Mouse (Mus musculus) midbrain, embryonic 11.5 days (tissue): ENCODE results near the gene Tbc1d32. TPM values are rescaled to one million over a fixed set of nuclear protein-coding genes. Genes with fewer than 3 reads are reported as not detected.
"Not testable (repeated sequence)": the region's sequence is repeated elsewhere in the genome, so short reads cannot be mapped to it uniquely, and the experiment has no call there.

Source experiments
- ATAC-seq: fragments of 200-750 bp; cut with Nextera tagmentation; 2 replicates; pipeline ENCODE4 v1.8.0; 2017; ENCODE audit warnings: moderate TSS enrichment, moderate library complexity; ENCODE audit not compliant: low FRiP score
- DNase-seq: peaks from one replicate; pipeline ENCODE4 v3.0.0; 2015; ENCODE audit warnings: low spot score; ENCODE audit errors: missing footprints
- H3K27ac ChIP-seq: fragments of 300-500 bp; sonication (generic); 2 replicates; pipeline ENCODE4 v1.5.1; 2014; ENCODE audit warnings: low read depth, low read length
- H3K27me3 ChIP-seq: fragments of 300-500 bp; sonication (generic); 2 replicates; pipeline ENCODE4 v1.6.1; 2014; ENCODE audit warnings: mild to moderate bottlenecking, low read length, moderate library complexity, mixed read lengths; ENCODE audit not compliant: control insufficient read depth, insufficient read depth
- H3K36me3 ChIP-seq: fragments of 300-500 bp; sonication (generic); 2 replicates; pipeline ENCODE4 v1.6.1; 2014; ENCODE audit warnings: mild to moderate bottlenecking, low read length, moderate library complexity, mixed read lengths; ENCODE audit not compliant: control insufficient read depth, insufficient read depth
- H3K4me1 ChIP-seq: fragments of 300-500 bp; sonication (generic); 2 replicates; pipeline ENCODE4 v1.6.1; 2014; ENCODE audit warnings: low read length; ENCODE audit not compliant: control insufficient read depth, insufficient read depth
- H3K4me2 ChIP-seq: fragments of 300-500 bp; sonication (generic); 2 replicates; pipeline ENCODE4 v1.6.1; 2014; ENCODE audit warnings: mild to moderate bottlenecking, moderate library complexity
- H3K4me3 ChIP-seq: fragments of 300-500 bp; sonication (generic); 2 replicates; pipeline ENCODE4 v1.5.1; 2014; ENCODE audit warnings: low read depth, low read length
- H3K9ac ChIP-seq: fragments of 300-500 bp; sonication (generic); 2 replicates; pipeline ENCODE4 v1.6.1; 2014; ENCODE audit warnings: low read length
- H3K9me3 ChIP-seq: fragments of 300-500 bp; sonication (generic); 2 replicates; pipeline ENCODE4 v1.6.1; 2016; ENCODE audit warnings: low read length; ENCODE audit not compliant: control insufficient read depth
- WGBS: fragments of 180-500 bp; shearing (Covaris S2); extraction: QIAGEN DNeasy Blood & Tissue Kit; methylation state at CpG from one replicate; pipeline ENCODE4 v1.1.7; 2014; 5-methylcytosine and 5-hydroxymethylcytosine counted together
- polyA plus RNA-seq: library from polyadenylated mRNA; unstranded; fragments of >200 nt; fragmentation: Nextera tagmentation; extraction: Ambion mirVana; gene quantifications from 2 replicates; pipeline ENCODE4 v1.2.1, GENCODE M21; 2014

Gene Tbc1d32
- polyA plus RNA-seq, 1 experiment from 2014 or later, result 3.8 TPM

- H3K27me3 ChIP-seq, result no peaks in the 10 kb centered on the region
- no peak overlapping the region for H3K4me3 ChIP-seq
- no peak overlapping the region for H3K27ac ChIP-seq
- H3K4me1 ChIP-seq, result no peaks in the 10 kb centered on the region
- H3K9me3 ChIP-seq, result no peaks in the 10 kb centered on the region
- H3K9ac ChIP-seq, result no peak overlapping the region
- H3K4me2 ChIP-seq, result no peak overlapping the region
- no peaks in the 10 kb centered on the region for H3K36me3 ChIP-seq
- ATAC-seq (no peak), DNase-seq (no peak)
- WGBS, result 92% methylated on average over 1 of the region's 1 CpGs
Measured at GRCm38 (mm10) chr10:56181727-56182126, 46.8 kb downstream of the Tbc1d32 start.

GRCm38 (mm10) chr10:56173184-56173583 is 55.3 kb downstream of the Tbc1d32 start:
- WGBS, result 93% methylated on average over 5 of the region's 5 CpGs

DNA sequence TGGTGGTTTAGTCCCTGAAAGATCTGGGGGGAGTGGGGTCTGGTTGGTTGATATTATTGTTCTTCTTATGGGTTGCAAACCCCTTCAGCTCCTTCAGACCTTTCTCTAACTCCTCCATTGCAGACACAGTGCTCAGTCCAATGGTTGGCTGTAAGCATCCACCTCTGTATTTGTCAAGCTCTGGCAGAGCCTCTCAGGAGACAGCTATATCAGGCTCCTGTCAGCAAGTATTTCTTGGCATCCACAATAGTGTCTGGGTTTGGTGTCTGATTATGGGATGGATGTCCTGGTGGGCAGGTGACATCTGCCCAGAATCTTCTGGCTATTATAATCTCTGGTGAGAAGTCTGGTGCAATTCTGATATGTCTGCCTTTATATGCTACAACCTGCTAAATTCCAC is 60.8 kb downstream of the Tbc1d32 start:
- not testable (repeated sequence) for H3K9me3 ChIP-seq, H3K4me2 ChIP-seq, H3K27ac ChIP-seq, ATAC-seq, H3K9ac ChIP-seq, H3K4me3 ChIP-seq, DNase-seq, H3K4me1 ChIP-seq, H3K36me3 ChIP-seq, H3K27me3 ChIP-seq

More at GRCm38 (mm10) chr10:56173184-56173583, 55.3 kb downstream of the Tbc1d32 start:
- Histone ChIP-seq H3K27me3 (no peaks in the 10 kb centered on the region), H3K27ac (no peak overlapping the region), H3K36me3 (no peaks in the 10 kb centered on the region), H3K9me3 (no peaks in the 10 kb centered on the region), H3K4me1 (no peaks in the 10 kb centered on the region), H3K9ac (no peak overlapping the region), H3K4me2 (no peak overlapping the region), H3K4me3 (no peak overlapping the region)
- no peak for DNase-seq
- ATAC-seq, result no peak

DNA sequence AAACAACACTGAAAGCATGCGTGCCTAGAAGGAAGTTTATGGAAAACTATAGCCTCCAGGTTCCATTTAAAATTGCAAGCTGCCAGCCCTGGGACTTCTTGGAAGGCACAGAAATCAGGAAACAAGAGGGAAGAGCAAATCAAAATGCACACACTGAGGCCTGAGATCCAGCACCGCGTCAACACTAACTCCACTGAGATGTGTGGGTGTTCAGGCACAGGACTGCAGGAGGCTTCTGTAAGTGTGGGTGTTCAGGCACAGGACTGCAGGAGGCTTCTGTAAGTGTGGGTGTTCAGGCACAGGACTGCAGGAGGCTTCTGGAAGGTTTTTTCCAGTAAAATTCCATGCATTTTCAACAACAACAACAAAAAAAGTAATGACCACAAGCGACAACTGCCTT is 62.7 kb downstream of the Tbc1d32 start:
- DNase-seq, result no peak
- H3K27ac ChIP-seq, result no peak overlapping the region
- WGBS, result 82% methylated on average over 4 of the region's 4 CpGs
- no peaks in the 10 kb centered on the region for H3K4me1 ChIP-seq
- no peaks in the 10 kb centered on the region for H3K9me3 ChIP-seq
- no peak overlapping the region for H3K4me3 ChIP-seq
- H3K9ac ChIP-seq, result no peak overlapping the region
- H3K4me2 ChIP-seq, result no peak overlapping the region
- H3K36me3 ChIP-seq, result no peaks in the 10 kb centered on the region
- no peak for ATAC-seq
- H3K27me3 ChIP-seq, result no peaks in the 10 kb centered on the region

DNA sequence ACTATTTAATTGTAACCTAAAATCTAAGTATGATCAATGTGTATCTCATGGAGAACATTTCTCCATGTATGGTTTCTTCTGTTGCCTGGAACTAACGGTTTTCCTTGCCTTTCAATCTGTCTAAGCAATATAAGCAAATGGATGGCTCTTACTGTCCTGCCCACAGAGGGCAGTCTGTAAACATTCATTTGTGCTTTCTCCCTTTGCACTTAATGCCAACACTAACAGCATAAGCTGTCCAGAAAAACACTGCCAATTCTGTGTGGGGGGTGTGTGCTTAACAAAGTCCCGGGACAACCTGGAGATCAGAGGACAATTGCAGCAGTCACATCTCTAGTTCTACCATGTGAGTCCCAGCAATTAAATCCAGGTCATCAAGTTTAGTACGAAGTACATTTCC is 64.1 kb downstream of the Tbc1d32 start:
- DNase-seq, result no peak
- no peaks in the 10 kb centered on the region for H3K36me3 ChIP-seq
- H3K9me3 ChIP-seq, result no peaks in the 10 kb centered on the region
- H3K27me3 ChIP-seq, result no peaks in the 10 kb centered on the region
- H3K27ac ChIP-seq, result no peak overlapping the region
- no peaks in the 10 kb centered on the region for H3K4me1 ChIP-seq
- no peak overlapping the region for H3K4me2 ChIP-seq
- no peak for ATAC-seq
- H3K9ac ChIP-seq, result no peak overlapping the region
- 80% methylated on average over 3 of the region's 3 CpGs for WGBS
- H3K4me3 ChIP-seq, result no peak overlapping the region

GRCm38 (mm10) chr10:56158748-56159147 is 69.7 kb downstream of the Tbc1d32 start:
- peak; percentile 61 for ATAC-seq
- H3K27ac ChIP-seq, result no peak overlapping the region
- H3K36me3 ChIP-seq, result no peaks in the 10 kb centered on the region
- no peaks in the 10 kb centered on the region for H3K4me1 ChIP-seq
- no peak overlapping the region for H3K4me2 ChIP-seq
- H3K4me3 ChIP-seq, result no peak overlapping the region
- no peak overlapping the region for H3K9ac ChIP-seq
- no peak for DNase-seq
- H3K27me3 ChIP-seq, result no peaks in the 10 kb centered on the region
- 33% methylated on average over 2 of the region's 2 CpGs for WGBS
- H3K9me3 ChIP-seq, result no peaks in the 10 kb centered on the region

DNA sequence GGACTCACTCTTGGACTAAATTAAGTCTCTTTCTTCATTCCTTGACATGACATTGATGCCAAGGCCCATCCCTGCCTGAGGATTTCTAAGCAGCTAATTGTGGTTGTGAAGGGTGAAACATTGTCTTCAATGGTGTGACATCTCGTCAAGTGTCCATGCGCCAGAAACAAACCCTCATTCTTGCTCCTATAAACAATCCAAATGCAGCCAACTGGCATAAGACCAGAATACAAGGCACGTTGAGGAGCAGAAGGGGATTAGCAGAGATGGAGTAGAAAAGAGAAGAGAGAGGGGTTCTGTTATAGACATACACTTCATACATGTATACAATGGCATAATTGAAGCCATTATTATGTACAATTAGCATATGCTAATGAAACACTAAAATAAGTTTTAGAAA is 70.3 kb downstream of the Tbc1d32 start:
- no peak for DNase-seq
- Histone ChIP-seq H3K27ac (no peak overlapping the region), H3K36me3 (no peaks in the 10 kb centered on the region), H3K4me2 (no peak overlapping the region), H3K27me3 (no peaks in the 10 kb centered on the region), H3K4me1 (no peaks in the 10 kb centered on the region), H3K9ac (no peak overlapping the region), H3K4me3 (no peak overlapping the region), H3K9me3 (no peaks in the 10 kb centered on the region)
- peak; percentile 65 for ATAC-seq
- 56% methylated on average over 3 of the region's 3 CpGs for WGBS

- Histone ChIP-seq H3K27me3 (no peaks in the 10 kb centered on the region), H3K9ac (no peak overlapping the region), H3K4me3 (no peak overlapping the region), H3K36me3 (no peaks in the 10 kb centered on the region), H3K4me1 (no peaks in the 10 kb centered on the region), H3K4me2 (no peak overlapping the region), H3K9me3 (no peaks in the 10 kb centered on the region), H3K27ac (no peak overlapping the region)
- 90% methylated on average over 3 of the region's 3 CpGs for WGBS
- ATAC-seq (no peak), DNase-seq (no peak)
Measured at GRCm38 (mm10) chr10:56156956-56157355, 71.5 kb downstream of the Tbc1d32 start.

DNA sequence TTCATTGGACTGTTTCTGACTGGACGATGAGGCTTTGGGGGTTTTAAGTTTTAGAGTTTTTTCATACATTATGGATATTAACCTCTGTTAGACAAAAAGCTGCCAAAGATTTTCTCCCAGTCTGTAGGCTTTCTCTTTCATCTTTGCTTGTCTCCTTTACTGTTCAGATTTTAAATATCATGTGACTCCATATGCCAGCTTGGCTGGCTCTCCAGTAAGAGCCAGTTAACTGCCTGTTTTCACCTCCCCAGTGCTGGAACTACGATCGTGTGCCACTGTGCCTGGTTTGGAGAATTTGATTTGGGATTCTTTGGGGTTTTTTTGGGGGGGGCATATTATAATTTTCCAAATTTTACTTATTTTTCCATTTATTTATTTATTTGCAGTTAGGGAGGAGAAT is 79.6 kb downstream of the Tbc1d32 start:
- H3K27ac ChIP-seq, result no peak overlapping the region
- no peak for ATAC-seq
- H3K27me3 ChIP-seq, result no peaks in the 10 kb centered on the region
- no peak overlapping the region for H3K9ac ChIP-seq
- H3K9me3 ChIP-seq, result no peaks in the 10 kb centered on the region
- WGBS, result 93% methylated on average over 3 of the region's 3 CpGs
- DNase-seq, result no peak
- H3K4me2 ChIP-seq, result no peak overlapping the region
- H3K36me3 ChIP-seq, result no peaks in the 10 kb centered on the region; the same call in 1 of the 2 replicates
- H3K4me1 ChIP-seq, result no peaks in the 10 kb centered on the region
- no peak overlapping the region for H3K4me3 ChIP-seq

DNA sequence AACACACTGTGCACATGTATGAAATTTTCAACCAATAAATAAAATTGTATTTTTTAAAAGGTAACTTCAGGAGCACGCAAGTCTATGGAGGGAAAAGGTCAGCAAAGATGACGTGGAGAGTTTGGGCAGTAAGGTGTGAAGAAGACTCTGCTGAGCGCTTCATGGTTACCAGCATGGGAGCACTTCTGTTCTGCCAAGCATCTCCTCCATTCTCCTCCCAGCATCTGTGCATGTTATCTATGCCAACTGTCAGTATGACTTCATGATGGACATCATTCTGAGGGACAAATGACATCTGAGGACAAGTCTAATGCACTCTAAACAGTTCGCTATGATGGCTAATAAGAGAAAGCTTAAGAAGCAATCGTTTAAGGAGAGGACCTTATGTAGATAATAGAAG is 91.3 kb downstream of the Tbc1d32 start:
- no peaks in the 10 kb centered on the region for H3K9me3 ChIP-seq
- no peak overlapping the region for H3K27ac ChIP-seq
- no peak overlapping the region for H3K4me3 ChIP-seq
- no peaks in the 10 kb centered on the region for H3K27me3 ChIP-seq
- DNase-seq, result no peak
- no peaks in the 10 kb centered on the region for H3K4me1 ChIP-seq
- ATAC-seq, result no peak
- no peak overlapping the region for H3K9ac ChIP-seq
- H3K4me2 ChIP-seq, result no peak overlapping the region
- WGBS, result 97% methylated on average over 5 of the region's 5 CpGs
- H3K36me3 ChIP-seq, result no peaks in the 10 kb centered on the region
